Mouse (Mus musculus) kidney, adult 2 months (tissue): ENCODE measurements around the gene Grpel1. TPM values are rescaled to one million over a fixed set of nuclear protein-coding genes. Genes with fewer than 3 reads are reported as not detected.

Experiments
- DNase-seq: peaks from one replicate; pipeline ENCODE4 v3.0.0; 2021
- H3K27ac ChIP-seq: fragments of 200-500 bp; 2 replicates; pipeline ENCODE4 v1.5.1; 2012; ENCODE audit warnings: low read depth, low read length, control low read depth, inconsistent platforms; ENCODE audit not compliant: insufficient read depth
- H3K27me3 ChIP-seq: fragments of 200-500 bp; replicated peaks from 2 replicates; pipeline ENCODE4 v1.6.1; 2012; ENCODE audit warnings: mild to moderate bottlenecking, moderate library complexity, low read length, inconsistent platforms; ENCODE audit not compliant: control insufficient read depth, insufficient read depth
- H3K36me3 ChIP-seq: fragments of 200-500 bp; 2 replicates; pipeline ENCODE4 v1.6.1; 2012; ENCODE audit warnings: mild to moderate bottlenecking, moderate library complexity, low read length, inconsistent platforms; ENCODE audit not compliant: control insufficient read depth, insufficient read depth
- H3K4me1 ChIP-seq: fragments of 200-500 bp; 2 replicates; pipeline ENCODE4 v1.6.1; 2011; ENCODE audit warnings: low read length; ENCODE audit not compliant: control insufficient read depth, insufficient read depth
- H3K4me3 ChIP-seq: fragments of 200-500 bp; 2 replicates; pipeline ENCODE4 v1.5.1; 2011; ENCODE audit warnings: mild to moderate bottlenecking, low read depth, low read length, control low read depth; ENCODE audit not compliant: insufficient read depth
- CTCF ChIP-seq: fragments of 200-500 bp; conservative IDR thresholded peaks from 2 replicates; pipeline ENCODE4 v1.5.1; 2011; ENCODE audit warnings: low read depth, mild to moderate bottlenecking, control low read depth, low read length, moderate library complexity, mixed read lengths; ENCODE audit not compliant: insufficient read depth, insufficient read length
- POLR2A ChIP-seq: fragments of 200-500 bp; IDR thresholded peaks from one replicate; pipeline ENCODE4 v1.6.1; 2011; ENCODE audit warnings: low read depth, low read length, control low read depth
- WGBS: fragments of 180-500 bp; shearing (Covaris S2); methylation state at CpG from one replicate; pipeline ENCODE4 v1.1.7; 2018; 5-methylcytosine and 5-hydroxymethylcytosine counted together
- polyA plus RNA-seq: library from polyadenylated mRNA; depleted of rRNA; stranded (reverse); fragments of >200 nt; gene quantifications from 2 replicates; pipeline ENCODE4 v1.2.3, GENCODE M21; 2012

Gene Grpel1
- polyA plus RNA-seq, 1 experiment, result 38.4 TPM

- peaks cover under 1% of the 10 kb centered on the region; the same call in 1 of the 2 replicates for H3K36me3 ChIP-seq
- peaks cover 37% of the 10 kb centered on the region for H3K4me1 ChIP-seq
- no peak for DNase-seq
- H3K4me3 ChIP-seq, result no peak overlapping the region
- no peaks in the 10 kb centered on the region for H3K27me3 ChIP-seq
- H3K27ac ChIP-seq, result no peak overlapping the region
- no peak for TF ChIP-seq POLR2A
- TF ChIP-seq CTCF, result no peak
- WGBS, result 79% methylated on average over 3 of the region's 3 CpGs
Observed at GRCm38 (mm10) chr5:36477486-36477885, 12.7 kb downstream of the Grpel1 start.

- no peak for TF ChIP-seq POLR2A
- no peak for TF ChIP-seq CTCF
- Histone ChIP-seq H3K4me1 (peaks cover 35% of the 10 kb centered on the region), H3K27ac (peak overlapping the region; percentile 42; the same call in 1 of the 2 replicates), H3K27me3 (no peaks in the 10 kb centered on the region), H3K4me3 (no peak overlapping the region), H3K36me3 (no peaks in the 10 kb centered on the region)
- DNase-seq, result no peak
- WGBS, result 52% methylated on average over 6 of the region's 6 CpGs
Observed at GRCm38 (mm10) chr5:36478540-36479420, 14.0 kb downstream of the Grpel1 start.

- 39% methylated on average over 2 of the region's 2 CpGs for WGBS
- Histone ChIP-seq H3K36me3 (no peaks in the 10 kb centered on the region), H3K4me1 (peaks cover 36% of the 10 kb centered on the region), H3K4me3 (no peak overlapping the region), H3K27ac (no peak overlapping the region), H3K27me3 (no peaks in the 10 kb centered on the region)
- DNase-seq, result no peak
- TF ChIP-seq POLR2A (no peak), CTCF (no peak)
Observed at GRCm38 (mm10) chr5:36479735-36480134, 14.9 kb downstream of the Grpel1 start.

- no peaks in the 10 kb centered on the region for H3K36me3 ChIP-seq
- no peak overlapping the region for H3K27ac ChIP-seq
- WGBS, result 83% methylated on average over 4 of the region's 4 CpGs
- H3K4me3 ChIP-seq, result no peak overlapping the region
- H3K27me3 ChIP-seq, result no peaks in the 10 kb centered on the region
- DNase-seq, result no peak
- TF ChIP-seq CTCF (no peak), POLR2A (no peak)
- peaks cover 40% of the 10 kb centered on the region for H3K4me1 ChIP-seq
Observed at GRCm38 (mm10) chr5:36480398-36480797, 15.6 kb downstream of the Grpel1 start.

GRCm38 (mm10) chr5:36481114-36481513 is 16.3 kb downstream of the Grpel1 start:
- Histone ChIP-seq H3K36me3 (no peaks in the 10 kb centered on the region), H3K4me1 (peaks cover 40% of the 10 kb centered on the region)
- WGBS, result 74% methylated on average over 1 of the region's 1 CpGs

GRCm38 (mm10) chr5:36483203-36484101 is 18.7 kb downstream of the Grpel1 start:
- Histone ChIP-seq H3K36me3 (no peaks in the 10 kb centered on the region), H3K4me3 (peak overlapping the region; percentile 93), H3K27me3 (no peaks in the 10 kb centered on the region), H3K27ac (peak overlapping the region; percentile 61), H3K4me1 (peaks cover 38% of the 10 kb centered on the region)
- peak; percentile 42 for DNase-seq
- TF ChIP-seq POLR2A (no peak), CTCF (no peak)
- WGBS, result 5% methylated on average over 58 of the region's 58 CpGs

More at GRCm38 (mm10) chr5:36481114-36481513, 16.3 kb downstream of the Grpel1 start:
- TF ChIP-seq CTCF (no peak), POLR2A (no peak)
- no peak overlapping the region for H3K27ac ChIP-seq
- no peaks in the 10 kb centered on the region for H3K27me3 ChIP-seq
- H3K4me3 ChIP-seq, result no peak overlapping the region
- DNase-seq, result no peak
